Mouse (Mus musculus) lung, embryonic 14.5 days (tissue): ENCODE measurements around the gene Ap2a2. TPM values are rescaled to one million over a fixed set of nuclear protein-coding genes. Genes with fewer than 3 reads are reported as not detected.

Experiments used
- ATAC-seq: fragments of 200-750 bp; cut with Nextera tagmentation; 2 replicates; pipeline ENCODE4 v1.8.0; 2017; ENCODE audit warnings: mild to moderate bottlenecking, moderate TSS enrichment, moderate library complexity; ENCODE audit not compliant: insufficient read depth
- DNase-seq: peaks from one replicate; pipeline ENCODE4 v3.0.0-alpha.2; 2015
- H3K27ac ChIP-seq: fragments of 300-500 bp; sonication (generic); 2 replicates; pipeline ENCODE4 v1.5.1; 2014; ENCODE audit warnings: low read depth, mild to moderate bottlenecking, moderate library complexity
- H3K27me3 ChIP-seq: fragments of 300-500 bp; sonication (generic); 2 replicates; pipeline ENCODE4 v1.6.1; 2014; ENCODE audit warnings: low read length, control low read depth; ENCODE audit not compliant: insufficient read depth
- H3K36me3 ChIP-seq: fragments of 300-500 bp; sonication (generic); 2 replicates; pipeline ENCODE4 v1.6.1; 2014; ENCODE audit warnings: control low read depth; ENCODE audit not compliant: insufficient read depth
- H3K4me1 ChIP-seq: fragments of 300-500 bp; sonication (generic); 2 replicates; pipeline ENCODE4 v1.6.1; 2014; ENCODE audit warnings: antibody characterized with exemption, control low read depth; ENCODE audit not compliant: insufficient read depth
- H3K4me2 ChIP-seq: fragments of 300-500 bp; sonication (generic); 2 replicates; pipeline ENCODE4 v1.6.1; 2014; ENCODE audit warnings: mild to moderate bottlenecking
- H3K4me3 ChIP-seq: fragments of 300-500 bp; sonication (generic); 2 replicates; pipeline ENCODE4 v1.5.1; 2014; ENCODE audit warnings: low read depth, low read length
- H3K9ac ChIP-seq: fragments of 300-500 bp; sonication (generic); 2 replicates; pipeline ENCODE4 v1.6.1; 2014
- H3K9me3 ChIP-seq: fragments of 300-500 bp; sonication (generic); 2 replicates; pipeline ENCODE4 v1.6.1; 2016; ENCODE audit warnings: low read depth, low read length, control low read depth
- CTCF ChIP-seq: IDR thresholded peaks from 2 replicates; pipeline ENCODE4 v1.5.1; 2016; ENCODE audit warnings: antibody characterized with exemption, low read depth
- WGBS: fragments of 180-500 bp; shearing (Covaris S2); extraction: QIAGEN DNeasy Blood & Tissue Kit; methylation state at CpG from one replicate; pipeline ENCODE4 v1.1.7; 2014; 5-methylcytosine and 5-hydroxymethylcytosine counted together
- polyA plus RNA-seq: library from polyadenylated mRNA; unstranded; fragments of >200 nt; fragmentation: Nextera tagmentation; extraction: Ambion mirVana; gene quantifications from 2 replicates; pipeline ENCODE4 v1.2.1, GENCODE M21; 2014

Ap2a2 gene
- polyA plus RNA-seq, 1 experiment from 2014 or later, result 67.6 TPM

DNA sequence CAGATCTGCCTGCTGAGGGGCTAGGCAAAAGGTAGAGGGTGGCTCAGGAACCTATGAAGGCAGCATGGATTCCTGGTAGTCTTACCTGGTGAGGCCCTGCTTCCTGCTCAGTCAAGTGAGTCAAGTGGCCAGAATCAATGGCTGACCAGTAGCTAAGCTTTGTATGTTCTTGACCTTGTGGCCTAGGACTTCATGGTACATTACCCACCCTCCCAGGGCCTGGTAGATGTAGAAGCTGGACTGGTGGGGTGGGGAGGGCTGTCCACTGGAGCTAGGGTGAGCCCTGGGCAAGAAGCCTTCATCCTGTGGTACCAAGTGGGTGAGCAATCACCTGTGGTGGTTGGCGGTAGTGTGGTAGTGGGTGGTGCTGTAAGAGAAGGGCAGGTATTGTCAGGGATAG is 80.4 kb downstream of the Ap2a2 start:
- Histone ChIP-seq H3K4me2 (no peak overlapping the region), H3K27me3 (no peaks in the 10 kb centered on the region), H3K27ac (no peak overlapping the region), H3K9me3 (no peaks in the 10 kb centered on the region), H3K4me1 (no peaks in the 10 kb centered on the region), H3K4me3 (no peak overlapping the region), H3K36me3 (no peaks in the 10 kb centered on the region), H3K9ac (no peak overlapping the region)
- no peak for TF ChIP-seq CTCF
- 100% methylated on average over 1 of the region's 1 CpGs for WGBS
- ATAC-seq (no peak), DNase-seq (no peak)

DNA sequence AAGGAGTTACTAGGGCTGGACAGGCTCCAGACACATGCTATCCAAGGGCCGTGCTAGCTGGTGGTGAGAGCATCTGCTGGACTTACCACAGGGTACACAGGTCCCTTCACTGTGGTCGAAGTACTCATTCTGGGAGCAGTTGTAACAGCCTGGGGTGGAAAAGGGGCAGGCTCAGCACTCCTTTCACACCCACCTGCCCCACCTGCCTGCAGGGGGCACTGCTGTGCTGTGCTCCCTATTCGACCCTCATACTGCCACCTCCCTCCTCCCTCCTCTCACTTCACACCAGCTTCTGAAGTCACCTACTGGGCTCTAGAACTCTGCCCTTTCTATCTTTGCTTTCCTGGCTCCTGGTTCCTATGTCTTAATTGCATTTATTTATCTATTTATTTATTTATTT is 81.2 kb downstream of the Ap2a2 start:
- H3K9me3 ChIP-seq, result no peaks in the 10 kb centered on the region
- no peak for ATAC-seq

DNA sequence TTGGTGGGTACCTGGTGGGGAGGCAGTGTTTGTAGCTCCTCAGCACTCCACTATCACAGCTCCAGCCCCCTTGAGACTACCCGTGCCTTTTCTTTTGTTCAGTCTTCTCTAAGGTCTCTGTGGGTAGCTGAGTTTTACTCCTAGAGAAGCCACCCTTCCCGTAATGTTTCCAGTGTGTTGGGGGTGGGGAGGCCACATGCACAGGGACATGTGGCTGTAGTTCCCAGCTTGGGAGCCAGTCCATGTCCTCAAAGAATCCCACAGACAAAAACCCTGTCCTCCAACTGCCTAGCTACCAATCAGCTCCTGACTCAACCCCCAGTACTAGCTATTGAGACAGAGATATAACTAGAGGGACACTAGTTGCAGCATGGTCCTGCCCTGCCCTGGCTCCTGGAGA is 85.1 kb downstream of the Ap2a2 start:
- WGBS, result 51% methylated on average over 2 of the region's 2 CpGs
- H3K4me2 ChIP-seq, result no peak overlapping the region
- H3K4me1 ChIP-seq, result no peaks in the 10 kb centered on the region
- ATAC-seq (no peak), DNase-seq (no peak)
- H3K9ac ChIP-seq, result no peak overlapping the region
- H3K9me3 ChIP-seq, result no peaks in the 10 kb centered on the region
- no peak for TF ChIP-seq CTCF
- H3K27ac ChIP-seq, result no peak overlapping the region
- no peaks in the 10 kb centered on the region for H3K36me3 ChIP-seq
- H3K27me3 ChIP-seq, result no peaks in the 10 kb centered on the region
- no peak overlapping the region for H3K4me3 ChIP-seq

More for the DNA sequence above, 81.2 kb downstream of the Ap2a2 start:
- Histone ChIP-seq H3K4me2 (no peak overlapping the region), H3K9ac (no peak overlapping the region), H3K4me1 (no peaks in the 10 kb centered on the region), H3K36me3 (no peaks in the 10 kb centered on the region), H3K27ac (no peak overlapping the region), H3K27me3 (no peaks in the 10 kb centered on the region), H3K4me3 (no peak overlapping the region)
- DNase-seq, result peak; percentile 23
- 45% methylated on average over 3 of the region's 3 CpGs for WGBS
- peak; percentile 54 for TF ChIP-seq CTCF

DNA sequence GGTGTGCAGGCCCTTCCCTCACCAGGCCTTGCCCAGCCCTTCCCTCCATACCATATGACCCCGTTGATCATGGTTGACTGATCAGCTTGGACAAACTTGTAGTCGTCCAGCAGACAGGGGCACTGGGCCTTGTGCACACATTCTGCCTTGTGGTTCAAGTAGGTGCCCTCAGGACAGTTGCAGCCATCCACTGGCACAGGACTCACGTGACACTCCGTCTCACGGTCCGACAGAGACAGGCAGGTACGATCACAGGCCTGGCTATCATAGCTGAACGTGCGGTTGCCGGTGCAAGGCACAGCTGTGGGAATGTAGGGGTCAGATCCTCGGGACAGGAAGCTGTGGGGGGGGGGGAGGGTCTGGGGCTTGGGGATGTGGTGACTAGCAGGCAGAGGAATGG is 85.8 kb downstream of the Ap2a2 start:
- Histone ChIP-seq H3K4me2 (no peak overlapping the region), H3K27me3 (no peaks in the 10 kb centered on the region), H3K4me3 (no peak overlapping the region), H3K36me3 (no peaks in the 10 kb centered on the region), H3K9me3 (no peaks in the 10 kb centered on the region), H3K4me1 (no peaks in the 10 kb centered on the region), H3K9ac (no peak overlapping the region), H3K27ac (no peak overlapping the region)
- 56% methylated on average over 11 of the region's 11 CpGs for WGBS
- ATAC-seq (no peak), DNase-seq (no peak)
- no peak for TF ChIP-seq CTCF

DNA sequence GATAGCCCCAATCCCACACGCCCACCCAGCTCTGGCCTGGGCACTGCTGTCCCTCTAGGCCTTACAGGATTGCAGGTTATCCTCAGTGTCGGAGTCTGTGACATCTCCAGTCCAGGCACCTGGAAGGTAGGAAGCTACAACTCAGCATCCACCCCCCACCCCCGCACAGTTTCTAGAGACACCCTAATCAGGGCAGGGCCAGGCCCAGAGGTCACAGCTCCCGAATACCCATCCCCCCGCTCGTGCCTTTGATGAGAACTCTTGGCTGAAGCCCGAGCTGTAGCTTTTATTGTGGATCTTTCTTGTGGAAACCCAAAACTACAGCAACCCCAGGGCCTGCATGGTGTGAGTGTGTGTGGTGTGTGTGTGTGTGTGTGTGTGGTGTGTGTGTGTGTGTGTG is 90.2 kb downstream of the Ap2a2 start:
- no peaks in the 10 kb centered on the region for H3K36me3 ChIP-seq
- no peak for TF ChIP-seq CTCF

DNA sequence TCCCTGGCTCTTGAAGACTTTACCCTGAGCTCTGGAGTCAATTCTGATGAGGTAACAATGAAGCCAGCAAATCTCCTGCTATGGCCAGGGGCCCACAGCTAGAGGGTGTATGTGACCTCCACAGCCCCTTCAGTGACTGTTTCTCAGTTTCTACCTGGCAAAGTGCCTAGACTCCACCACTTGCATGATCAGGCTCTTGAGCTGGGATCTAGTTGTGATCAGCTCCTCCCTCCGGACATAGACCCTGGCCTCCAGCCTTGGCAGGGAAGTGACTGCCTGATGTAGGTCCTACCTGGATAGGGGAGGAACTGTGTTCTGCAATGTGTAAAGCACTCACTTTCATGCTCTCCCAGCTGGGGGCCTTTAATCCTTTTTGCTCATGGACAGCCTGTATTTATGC is 98.4 kb downstream of the Ap2a2 start:
- Histone ChIP-seq H3K9me3 (no peaks in the 10 kb centered on the region), H3K36me3 (no peaks in the 10 kb centered on the region), H3K4me3 (no peak overlapping the region), H3K27ac (no peak overlapping the region), H3K9ac (no peak overlapping the region), H3K4me1 (no peaks in the 10 kb centered on the region), H3K4me2 (no peak overlapping the region), H3K27me3 (no peaks in the 10 kb centered on the region)
- 0 out of 2 replicates have a peak, but pooled peaks have one; percentile 4 for TF ChIP-seq CTCF
- DNase-seq (peak; percentile 49), ATAC-seq (no peak)
- 63% methylated on average over 1 of the region's 1 CpGs for WGBS

More for the DNA sequence above, 90.2 kb downstream of the Ap2a2 start:
- Histone ChIP-seq H3K4me2 (no peak overlapping the region), H3K4me1 (no peaks in the 10 kb centered on the region), H3K27me3 (no peaks in the 10 kb centered on the region), H3K27ac (no peak overlapping the region), H3K4me3 (no peak overlapping the region), H3K9me3 (no peaks in the 10 kb centered on the region), H3K9ac (no peak overlapping the region)
- DNase-seq (no peak), ATAC-seq (no peak)
- 37% methylated on average over 7 of the region's 7 CpGs for WGBS

DNA sequence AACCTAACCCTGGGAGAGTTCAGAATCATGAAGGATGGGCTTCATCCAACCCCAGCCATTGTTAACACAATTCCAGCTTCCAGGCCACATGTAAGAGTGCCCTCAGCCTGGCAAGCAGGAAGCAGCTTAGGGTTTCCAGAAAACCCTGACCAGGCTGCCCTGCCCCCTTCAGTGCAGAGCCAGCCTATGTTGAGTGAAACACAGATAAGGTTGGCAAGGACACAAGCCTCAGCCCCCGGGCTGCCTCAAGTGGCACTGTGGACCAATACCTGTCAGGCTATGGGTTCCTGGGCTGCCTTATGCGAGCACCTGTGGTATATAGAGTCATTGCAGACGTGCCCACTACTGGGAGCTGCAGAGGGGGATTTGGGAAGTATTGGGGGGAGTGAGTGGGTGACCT is 99.5 kb downstream of the Ap2a2 start:
- Histone ChIP-seq H3K4me2 (no peak overlapping the region), H3K36me3 (no peaks in the 10 kb centered on the region), H3K27ac (no peak overlapping the region), H3K27me3 (no peaks in the 10 kb centered on the region), H3K9me3 (no peaks in the 10 kb centered on the region), H3K9ac (no peak overlapping the region), H3K4me3 (no peak overlapping the region), H3K4me1 (no peaks in the 10 kb centered on the region)
- TF ChIP-seq CTCF, result no peak
- peak; percentile 6 for DNase-seq
- ATAC-seq, result no peak
- 52% methylated on average over 3 of the region's 3 CpGs for WGBS

DNA sequence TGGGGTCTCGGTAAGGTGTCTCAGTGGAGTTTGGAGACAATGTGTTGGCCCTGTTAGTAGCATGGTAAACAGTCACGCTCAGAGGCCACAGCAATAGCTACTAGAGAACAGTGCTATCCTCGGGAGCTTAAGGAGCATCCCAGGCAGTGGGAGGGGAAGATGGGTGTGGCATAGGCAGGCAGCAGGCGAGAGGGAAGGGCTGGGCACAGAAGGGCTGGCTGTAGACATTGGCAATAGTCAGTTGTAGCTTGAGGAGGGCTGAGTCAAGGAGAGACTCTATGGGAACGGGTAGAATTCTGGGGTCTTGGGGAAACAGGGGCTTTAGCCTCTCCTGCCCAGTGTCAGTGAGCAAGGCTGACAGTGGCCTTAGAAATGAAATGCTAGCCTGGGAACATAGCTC is 100.2 kb downstream of the Ap2a2 start:
- WGBS, result 56% methylated on average over 5 of the region's 5 CpGs
- no peak overlapping the region for H3K27ac ChIP-seq
- no peak for TF ChIP-seq CTCF
- H3K36me3 ChIP-seq, result no peaks in the 10 kb centered on the region
- no peak for ATAC-seq
- no peak overlapping the region for H3K4me2 ChIP-seq
- H3K9me3 ChIP-seq, result no peaks in the 10 kb centered on the region
- no peak overlapping the region for H3K9ac ChIP-seq
- no peaks in the 10 kb centered on the region for H3K27me3 ChIP-seq
- no peaks in the 10 kb centered on the region for H3K4me1 ChIP-seq
- no peak for DNase-seq
- no peak overlapping the region for H3K4me3 ChIP-seq
